Mouse (Mus musculus) E14TG2a.4 (cell line): ENCODE measurements around the gene Calm2.

Experiments used
- CTCF ChIP-seq: conservative IDR thresholded peaks from 2 replicates; pipeline ENCODE4 v1.5.1; 2014; ENCODE audit warnings: low read length
- NANOG ChIP-seq: IDR thresholded peaks from 2 replicates; pipeline ENCODE4 v1.6.1; 2014; ENCODE audit warnings: borderline replicate concordance, low read length, mixed read lengths

GRCm38 (mm10) chr17:87495504-87495903 lies 48.8 kb upstream of the Calm2 start:
- TF ChIP-seq CTCF, result no peak
- no peak for TF ChIP-seq NANOG
